Mouse (Mus musculus) stomach, postnatal 0 days (tissue): ENCODE measurements around the gene Igf2bp2.

ENCODE experiments used
- CTCF ChIP-seq: IDR thresholded peaks from 2 replicates; pipeline ENCODE4 v1.5.1; 2016; ENCODE audit warnings: antibody characterized with exemption, low read depth, mild to moderate bottlenecking, moderate library complexity
- EP300 ChIP-seq: optimal IDR thresholded peaks from 2 replicates; pipeline ENCODE3; 2016; ENCODE audit warnings: antibody characterized with exemption

DNA sequence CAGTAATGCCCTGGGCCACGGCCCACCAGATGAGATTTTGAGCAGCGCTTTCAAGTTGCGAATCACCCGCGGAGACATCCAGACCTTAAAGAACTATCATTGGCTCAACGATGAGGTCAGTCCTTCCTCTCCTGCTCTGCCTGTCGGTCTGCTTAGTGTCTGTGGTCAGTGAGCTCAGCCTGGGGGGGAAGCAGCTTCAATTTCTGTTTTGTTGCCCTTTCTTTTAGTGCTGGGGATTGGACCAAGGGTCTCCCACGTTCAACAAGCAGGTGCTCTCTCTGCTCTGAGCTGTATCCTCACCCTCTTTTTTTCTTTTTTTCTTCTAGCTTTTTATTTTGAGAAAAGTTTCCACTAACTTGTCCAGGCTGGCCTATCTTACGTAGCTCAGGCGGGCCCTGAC is 124.5 kb downstream of the Igf2bp2 start:
- TF ChIP-seq EP300: no peak
- TF ChIP-seq CTCF: no peak
